Mouse (Mus musculus) CH12F3 (cell line): ENCODE data around the gene Grik2.

ENCODE experiments used
- in situ Hi-C: fragments of 300-500 bp; cut with MboI; formaldehyde crosslinking; loops from 2 replicates; pipeline ENCODE4 v1.14.3; 2020; ENCODE audit warnings: low sequenced_read_pairs

The Grik2 gene

DNA sequence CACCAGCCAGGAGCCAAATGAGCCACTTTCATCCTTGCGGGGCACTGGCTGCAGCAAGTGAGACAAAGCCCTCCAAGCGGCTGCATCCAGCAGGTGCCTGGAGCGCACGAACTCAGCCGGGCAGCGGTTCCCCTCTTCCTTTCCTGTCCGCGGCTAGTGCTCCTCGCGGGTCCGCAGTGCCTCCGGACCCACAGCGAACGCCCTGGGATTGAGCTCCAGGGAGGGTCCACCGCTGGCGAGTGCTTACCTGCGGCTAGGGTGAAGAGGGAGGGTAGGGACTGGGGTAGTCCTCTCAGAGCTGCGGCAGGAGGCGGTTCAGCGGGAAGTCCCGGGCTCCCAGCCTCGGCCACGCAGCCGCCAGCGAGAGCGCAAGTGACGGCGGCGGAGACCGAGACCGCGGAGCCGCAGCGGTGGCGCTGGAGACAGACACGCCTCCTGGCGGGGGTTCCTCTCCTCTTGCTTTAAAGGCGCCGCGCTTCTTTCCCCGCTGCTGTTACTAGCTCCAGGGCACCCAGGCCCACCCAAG lies at the start of gene Grik2:
Gene Grik2 (minus strand): TSS at position 386 of the 526 bp plus-strand sequence.
- in situ Hi-C loops: no loop called here

DNA sequence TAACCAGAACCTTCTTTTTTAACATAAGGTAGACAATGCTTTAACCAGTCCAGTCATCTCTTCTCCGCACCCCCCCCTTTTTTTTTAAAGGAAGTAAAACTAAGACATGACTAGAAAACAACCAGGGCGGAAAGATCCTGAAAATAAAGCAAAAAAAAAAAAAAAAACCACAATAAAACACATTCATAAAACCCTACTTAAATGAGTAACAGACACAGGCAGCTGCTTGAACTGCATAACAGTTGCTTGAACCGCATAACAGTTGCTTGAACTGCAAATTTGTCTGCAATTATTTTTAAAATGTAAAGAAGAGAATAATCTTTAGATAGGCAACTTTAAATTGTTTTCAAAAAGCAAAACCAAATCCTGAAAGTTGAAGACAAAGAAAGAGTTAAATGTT lies 45.8 kb upstream of the Grik2 start:
- in situ Hi-C loops: no loop called here

DNA sequence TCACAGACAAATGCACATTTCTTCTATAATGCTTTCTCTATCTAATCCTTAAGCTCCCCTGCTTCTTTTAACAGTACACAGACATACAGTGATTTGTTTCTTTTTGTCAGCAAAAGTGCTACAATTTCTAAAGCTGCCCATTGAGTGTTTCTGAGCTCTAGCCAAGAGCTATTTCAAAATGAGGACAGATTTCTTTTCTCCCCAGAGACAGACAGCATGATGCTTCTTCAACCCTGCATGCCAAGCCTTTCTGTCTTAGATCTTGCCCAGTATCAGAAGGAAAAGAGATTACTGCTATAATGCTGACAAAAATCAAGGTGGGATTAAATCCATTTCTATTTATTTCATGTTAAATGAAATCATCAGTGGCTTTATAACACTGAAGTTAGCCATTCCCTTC lies 18.7 kb upstream of the Grik2 start:
- in situ Hi-C loops: no loop called here

DNA sequence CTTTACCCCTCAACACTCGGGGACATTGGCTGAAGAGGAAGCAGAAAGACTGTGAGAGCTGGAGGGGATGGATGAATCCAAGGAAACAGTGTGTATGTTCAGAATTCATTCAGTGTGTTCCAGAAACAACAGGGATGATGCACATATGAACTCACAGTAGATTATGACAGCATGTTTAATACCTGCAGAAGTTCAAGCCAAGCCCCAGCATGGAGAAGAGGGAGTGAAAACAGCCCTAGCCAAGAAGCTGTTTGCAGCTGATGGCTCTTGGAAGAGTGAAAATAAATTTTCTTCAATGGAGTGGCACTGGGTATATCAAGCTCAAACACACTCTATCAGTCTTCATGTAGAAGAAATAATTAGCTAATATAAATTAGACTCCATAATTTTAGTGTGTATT lies 12.4 kb upstream of the Grik2 start:
- in situ Hi-C loops: no loop called here

DNA sequence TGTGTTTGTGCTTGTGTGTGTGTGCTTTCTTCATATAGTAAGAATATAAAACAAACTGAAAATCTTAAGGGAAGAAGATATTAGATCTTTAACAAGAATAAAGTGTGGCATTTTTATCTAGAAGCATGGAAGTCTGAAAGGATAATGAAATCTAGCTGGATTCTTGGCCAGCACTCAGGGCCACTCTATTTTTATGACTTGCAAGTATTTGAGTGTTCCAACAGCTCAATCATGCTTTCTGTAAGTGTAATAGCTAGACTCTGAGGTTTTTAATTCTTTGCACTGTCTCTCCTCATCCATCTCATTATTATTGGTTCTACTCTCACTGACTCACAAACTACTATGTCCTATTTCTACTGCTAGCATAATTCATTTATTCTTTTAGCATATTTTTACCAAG lies 5.6 kb upstream of the Grik2 start:
- in situ Hi-C loops: no loop called here

DNA sequence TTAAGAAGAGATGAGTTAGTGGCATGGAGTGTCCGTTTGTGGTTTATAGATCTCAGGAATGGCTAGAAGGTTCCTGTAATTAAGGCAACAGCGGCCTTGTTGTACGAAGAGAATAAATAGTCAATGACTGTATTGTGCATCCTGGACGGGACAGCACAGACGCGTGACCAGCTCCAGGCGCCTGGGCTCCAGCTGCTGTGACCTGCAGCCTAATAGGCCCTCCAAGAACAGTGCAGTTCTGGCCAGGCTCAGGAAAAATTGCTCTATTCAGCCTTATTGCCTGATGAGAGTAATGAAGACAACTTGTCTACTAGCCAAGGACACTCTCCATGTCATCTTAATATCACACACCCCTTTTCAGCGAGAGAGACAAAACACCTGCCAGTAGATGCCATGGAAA lies 1.8 kb upstream of the Grik2 start:
- in situ Hi-C loops: no loop called here

DNA sequence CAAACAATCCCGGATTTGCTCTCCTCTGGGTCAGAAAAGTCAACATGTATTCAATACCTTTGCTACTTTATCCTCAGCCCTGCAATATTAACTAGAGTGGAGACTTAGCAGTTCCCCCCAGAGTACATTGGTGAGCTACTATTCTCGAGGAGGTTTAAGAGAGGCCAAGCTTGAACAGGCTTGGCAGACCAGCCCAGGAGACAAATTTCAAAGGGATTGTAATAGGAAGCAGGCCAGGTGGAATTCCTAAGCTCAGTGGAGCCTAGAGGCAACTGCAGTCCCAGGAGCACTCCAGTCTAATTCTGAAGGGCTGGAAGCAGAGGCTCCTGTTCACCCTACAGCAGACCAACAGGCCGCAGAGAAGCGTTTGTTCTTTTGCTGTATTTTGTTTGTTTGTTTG lies 1.1 kb upstream of the Grik2 start:
- in situ Hi-C loops: no loop called here

DNA sequence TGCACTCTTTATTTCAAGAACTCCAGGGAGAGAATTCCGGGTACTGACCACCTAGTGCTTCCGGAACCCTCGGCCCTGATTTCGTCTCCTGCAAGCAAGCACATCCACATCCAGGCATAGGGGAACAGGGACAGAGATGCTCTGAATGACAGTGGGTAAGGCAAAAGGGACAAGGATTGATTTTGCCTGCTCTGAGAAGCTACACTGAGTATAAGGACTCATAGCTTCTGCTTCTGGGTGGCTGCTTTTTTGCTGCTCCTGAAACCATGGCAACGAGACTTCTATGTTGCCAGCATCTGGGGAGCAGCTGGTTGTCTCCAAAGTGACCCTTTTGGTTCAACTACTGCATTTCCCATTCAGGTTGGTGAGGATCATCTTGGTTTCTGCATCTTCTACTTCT lies 348 bp upstream of the Grik2 start:
- in situ Hi-C loops: no loop called here

DNA sequence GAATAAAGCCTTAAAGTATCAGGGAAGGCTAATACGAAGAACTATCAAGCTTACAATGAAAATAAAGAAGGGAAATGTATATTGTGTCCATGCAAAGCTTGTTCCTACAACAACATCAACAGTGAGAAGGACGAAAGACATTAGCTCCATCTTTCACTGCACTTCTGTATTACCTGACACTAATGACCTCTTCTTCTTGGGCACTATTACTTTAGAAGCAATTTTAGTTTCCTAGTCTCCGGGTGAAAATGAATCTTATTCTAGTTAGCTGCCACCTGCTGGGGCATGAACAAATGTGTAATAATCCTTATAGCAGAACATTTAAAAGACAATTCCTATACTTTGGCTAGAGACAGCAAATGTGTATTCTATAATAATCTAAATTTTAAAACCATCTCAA lies 1.9 kb downstream of the Grik2 start:
- in situ Hi-C loops: no loop called here

DNA sequence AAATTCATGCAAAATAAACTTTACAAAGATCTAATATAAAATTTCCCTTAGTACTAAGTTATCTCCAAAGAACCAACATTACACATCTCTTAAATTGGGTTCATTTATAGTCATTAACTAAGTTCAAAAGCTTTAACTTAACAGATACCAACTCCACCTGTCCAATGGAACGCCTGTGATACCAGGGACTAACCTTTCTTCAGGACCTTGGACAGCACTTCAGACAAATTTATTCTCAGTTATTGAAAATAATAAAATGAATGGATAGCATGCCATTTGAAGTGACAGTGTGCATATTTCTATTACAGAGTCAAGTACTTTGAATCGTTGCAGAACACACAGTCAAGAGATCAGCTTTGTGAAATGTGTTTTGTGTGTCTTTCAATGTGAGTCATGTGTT lies 3.1 kb downstream of the Grik2 start:
- in situ Hi-C loops: no loop called here

DNA sequence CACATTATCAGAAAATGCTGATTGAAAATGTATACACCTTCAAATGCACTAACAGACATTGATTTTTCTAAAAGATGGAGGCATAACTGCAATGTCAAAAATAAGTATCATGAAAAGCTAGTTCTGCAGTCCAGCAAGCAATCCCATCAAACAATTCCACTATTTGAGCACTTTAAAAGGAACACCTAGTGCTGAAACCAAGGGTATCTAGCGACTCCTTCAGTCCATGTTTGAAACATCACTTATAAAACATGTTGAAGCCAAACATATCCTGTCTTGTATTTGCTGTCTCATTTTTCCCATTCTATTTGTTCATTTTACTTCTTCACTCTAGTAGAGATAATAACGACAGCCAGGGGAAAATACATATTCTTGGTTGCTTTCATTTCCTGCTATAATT lies 3.7 kb downstream of the Grik2 start:
- in situ Hi-C loops: no loop called here

DNA sequence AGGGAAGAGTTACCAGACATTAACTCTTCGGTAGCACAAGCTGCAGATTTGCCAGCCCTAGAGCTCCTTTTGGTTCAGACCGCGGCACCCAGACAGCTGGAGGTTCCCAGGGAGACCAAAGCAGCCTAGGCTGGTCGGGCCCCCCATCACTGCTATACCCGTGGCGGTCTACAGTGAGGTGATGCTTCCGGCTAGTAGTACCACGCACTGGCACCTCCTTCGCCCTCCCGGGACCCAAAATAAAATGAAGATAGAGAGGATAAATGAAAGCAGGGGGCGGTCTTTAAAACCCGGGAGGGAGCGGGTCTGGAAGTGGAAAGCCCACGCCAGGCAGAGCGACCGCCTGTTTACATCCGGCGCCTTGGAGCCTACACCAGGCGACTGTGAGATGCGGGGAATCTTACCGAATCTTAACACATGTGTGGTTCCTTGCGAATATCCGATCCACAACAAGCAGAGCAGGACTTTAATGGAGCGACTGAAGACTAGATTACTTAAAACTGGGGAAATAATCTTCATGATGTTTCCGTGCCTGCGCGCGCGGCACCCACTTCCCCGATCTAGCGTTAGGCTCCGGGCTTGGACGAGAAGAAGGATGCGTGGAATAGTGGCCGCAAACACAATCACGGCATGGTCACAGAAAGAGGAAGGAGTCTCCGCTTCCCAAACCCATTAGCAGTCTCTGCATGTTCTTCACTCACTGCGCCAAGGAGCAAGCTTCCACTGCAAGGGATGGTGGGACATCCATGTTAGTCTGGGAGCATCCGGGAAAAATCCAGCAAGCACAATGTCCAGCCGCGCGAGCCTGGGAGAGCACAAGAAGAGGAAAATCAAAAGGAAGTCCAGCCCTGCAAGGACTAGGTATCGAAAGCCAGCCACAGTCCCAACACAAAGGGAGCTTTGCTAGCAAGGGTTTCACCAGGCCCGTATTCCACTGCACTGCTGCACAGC lies 5.5 kb downstream of the Grik2 start:
- in situ Hi-C loops: no loop called here

DNA sequence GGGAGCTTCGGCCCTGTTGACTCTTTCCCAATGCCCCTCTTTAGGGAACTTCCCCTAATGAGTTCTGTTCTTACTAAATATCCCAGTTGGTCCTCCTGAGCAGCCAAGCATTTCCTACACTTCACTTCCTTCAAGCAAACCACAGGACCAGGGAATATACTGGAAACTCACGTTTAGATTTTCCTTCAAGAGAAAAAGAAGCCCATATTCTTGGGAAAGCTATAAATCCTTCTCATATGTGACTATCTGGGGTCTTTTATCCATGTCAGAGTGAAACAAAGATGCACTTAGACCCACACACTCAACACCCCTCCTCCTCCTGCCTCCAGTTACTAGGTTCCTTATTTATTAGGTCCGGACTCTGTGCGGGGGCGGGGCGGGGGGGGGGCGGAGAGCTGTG lies 6.5 kb downstream of the Grik2 start:
- in situ Hi-C loops: no loop called here

DNA sequence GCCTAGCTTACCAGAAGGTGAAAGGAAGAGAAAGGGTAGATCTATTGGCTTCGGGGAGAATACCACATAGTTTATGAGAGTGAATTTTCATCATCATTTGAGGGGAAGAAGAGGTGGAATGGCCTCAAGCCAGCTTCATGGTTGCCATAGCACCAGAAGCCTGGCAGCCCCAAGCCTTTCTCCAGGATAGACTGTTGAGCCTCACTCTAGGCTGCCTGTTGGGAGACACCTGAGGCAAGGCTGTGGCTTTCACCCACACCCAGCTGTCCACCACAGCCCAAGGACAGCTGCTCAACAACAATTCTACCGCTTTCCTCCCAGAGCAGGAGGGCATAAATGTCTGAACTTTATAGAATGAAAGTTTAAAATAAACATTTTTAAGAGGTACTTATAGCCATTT lies 8.1 kb downstream of the Grik2 start:
- in situ Hi-C loops: no loop called here

DNA sequence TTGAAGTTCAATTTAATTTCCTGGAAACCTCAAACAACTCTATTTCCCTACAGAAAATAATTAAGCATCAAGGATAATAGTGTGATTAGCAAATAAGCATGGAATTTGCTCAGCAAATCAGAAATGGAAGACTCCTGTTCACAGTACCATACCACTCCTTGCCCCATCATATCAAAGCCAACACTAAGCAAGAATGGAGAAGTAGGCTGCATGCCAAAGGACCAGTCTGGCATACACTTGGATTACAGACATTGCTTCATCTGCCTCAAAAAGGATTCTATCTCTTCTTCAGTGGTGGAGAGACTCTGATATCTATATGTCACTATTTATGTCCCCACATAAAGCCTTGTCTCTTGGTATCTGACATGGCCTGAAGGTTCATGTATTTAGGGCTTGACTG lies 19.7 kb downstream of the Grik2 start:
- in situ Hi-C loops: no loop called here

DNA sequence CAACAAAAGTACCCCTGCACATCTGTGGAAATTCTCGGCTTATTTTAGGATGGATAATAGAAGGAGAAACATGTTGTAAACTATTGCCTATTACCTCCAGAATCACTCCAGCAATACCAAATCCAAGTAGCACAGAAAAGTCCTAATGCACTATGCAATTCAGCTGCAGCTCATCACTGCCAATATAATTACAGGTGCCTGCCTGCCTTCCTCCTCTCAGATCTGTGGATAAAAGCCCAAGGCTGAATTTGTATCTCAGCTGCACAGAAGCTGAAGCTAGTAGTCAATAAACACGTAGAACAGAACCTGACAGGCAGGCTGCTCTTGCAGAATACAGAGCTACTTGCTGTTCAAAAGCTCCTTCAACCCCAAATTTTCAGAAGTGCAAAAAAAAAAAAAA lies 21.0 kb downstream of the Grik2 start:
- in situ Hi-C loops: no loop called here

DNA sequence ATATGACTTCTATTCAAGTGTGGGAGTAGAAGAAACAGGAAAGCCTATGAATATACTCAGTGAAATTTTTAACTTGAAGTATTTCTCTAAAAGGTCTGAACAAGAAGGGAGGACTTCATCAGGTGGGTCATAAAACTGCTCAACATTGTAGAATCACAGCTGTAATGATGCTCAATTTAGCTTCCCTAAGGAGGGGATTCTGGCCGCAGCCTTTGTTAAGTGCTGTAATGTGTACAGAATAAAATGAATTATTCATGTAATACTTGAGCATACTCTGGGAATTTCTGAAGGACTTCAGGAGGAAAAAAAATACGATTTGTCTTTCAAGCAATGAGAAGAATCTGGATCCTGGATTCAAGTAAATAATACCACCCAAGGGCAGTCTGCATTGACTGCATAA lies 26.0 kb downstream of the Grik2 start:
- in situ Hi-C loops: no loop called here

DNA sequence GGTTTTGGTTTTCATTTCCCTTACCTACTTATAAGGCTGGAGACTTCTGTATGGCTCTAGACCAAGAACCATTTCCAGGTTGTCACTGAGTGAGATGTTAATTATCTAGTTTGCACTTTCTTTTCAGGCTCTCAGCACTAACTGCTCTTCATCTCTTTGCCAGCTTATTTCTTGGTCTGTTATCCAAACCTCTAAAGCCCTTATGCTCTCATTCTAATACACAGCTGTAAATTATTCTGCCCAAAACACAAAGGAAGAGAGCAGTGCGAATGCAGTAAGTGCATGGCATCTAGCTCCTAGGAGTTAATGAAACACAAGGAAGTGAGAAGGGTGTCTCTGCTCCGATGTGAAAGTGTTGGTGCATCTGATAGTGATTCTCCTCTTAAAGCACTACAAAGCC lies 36.8 kb downstream of the Grik2 start:
- in situ Hi-C loops: no loop called here

DNA sequence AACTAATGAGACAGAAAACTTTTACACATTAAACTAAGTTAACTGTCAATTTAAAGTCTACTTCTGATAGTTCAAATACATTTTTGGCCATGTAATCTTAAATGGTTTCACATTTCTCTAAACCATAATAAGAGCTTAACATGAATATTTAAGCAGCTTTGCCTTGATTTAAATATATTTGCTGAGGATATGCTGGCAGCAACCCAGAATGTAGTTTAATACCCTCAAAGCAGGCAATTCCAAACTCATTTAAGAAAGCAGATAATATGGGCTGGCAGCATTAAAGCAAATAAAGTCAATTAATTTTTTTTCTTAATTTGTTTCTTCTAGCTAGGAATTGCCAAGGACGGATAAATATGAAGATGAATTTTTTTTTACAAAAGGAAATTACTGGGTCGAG lies 56.7 kb downstream of the Grik2 start:
- in situ Hi-C loops: no loop called here

DNA sequence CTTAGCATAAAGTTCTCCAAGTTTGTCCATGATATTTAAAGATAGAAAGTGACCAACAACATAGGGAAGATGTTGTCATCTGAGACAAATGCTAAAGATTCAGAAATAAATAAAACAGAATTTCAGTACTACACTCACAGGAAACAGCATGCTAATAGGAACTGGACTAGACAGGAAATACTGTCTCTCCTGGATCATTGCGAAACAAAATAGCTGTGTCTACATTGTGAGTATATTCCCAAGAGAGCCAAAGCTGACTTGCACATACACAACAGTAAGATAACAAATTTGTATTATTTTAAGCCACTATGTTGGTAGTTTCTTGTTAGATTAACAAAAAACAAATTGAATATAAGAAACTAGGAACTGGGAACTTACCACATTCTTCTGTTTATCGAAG lies 64.9 kb downstream of the Grik2 start:
- in situ Hi-C loops: no loop called here

DNA sequence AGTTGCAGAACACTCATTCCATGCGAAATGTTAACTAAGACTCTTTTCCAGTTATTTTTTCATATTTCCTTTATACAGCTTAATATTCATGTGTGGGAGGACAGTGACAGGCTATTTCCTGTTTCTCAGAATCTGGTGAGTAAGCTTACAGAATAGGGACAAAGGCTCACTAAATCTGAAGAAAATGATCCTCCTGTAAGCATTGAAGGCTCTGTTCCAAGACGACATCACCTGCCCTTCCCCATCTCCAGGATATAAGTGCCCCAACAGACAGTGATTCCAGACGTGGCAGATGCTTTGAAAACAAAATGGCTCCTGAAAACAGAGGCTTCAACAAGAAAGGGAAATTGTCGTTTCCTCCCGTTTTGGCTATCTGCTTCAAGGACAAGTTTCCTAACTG lies 71.7 kb downstream of the Grik2 start:
- in situ Hi-C loops: no loop called here

DNA sequence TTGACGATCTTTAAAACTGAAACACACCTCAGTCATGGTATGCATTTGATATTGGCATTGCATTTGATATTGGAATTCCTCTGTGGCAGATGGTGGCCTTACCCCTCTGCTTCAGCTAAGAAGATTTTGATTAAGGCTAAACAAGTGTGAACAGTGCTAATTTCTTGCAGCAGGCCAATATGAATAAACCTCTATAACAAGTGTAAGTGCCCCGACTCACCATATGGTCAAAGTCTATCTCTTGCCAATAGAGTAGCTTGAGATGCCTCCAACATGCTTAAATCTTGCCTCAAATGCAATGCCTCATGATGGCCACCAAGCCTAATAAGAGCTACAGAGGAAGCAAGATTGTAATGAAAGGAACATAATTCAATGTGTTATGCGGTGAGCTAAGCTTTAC lies 78.8 kb downstream of the Grik2 start:
- in situ Hi-C loops: no loop called here

DNA sequence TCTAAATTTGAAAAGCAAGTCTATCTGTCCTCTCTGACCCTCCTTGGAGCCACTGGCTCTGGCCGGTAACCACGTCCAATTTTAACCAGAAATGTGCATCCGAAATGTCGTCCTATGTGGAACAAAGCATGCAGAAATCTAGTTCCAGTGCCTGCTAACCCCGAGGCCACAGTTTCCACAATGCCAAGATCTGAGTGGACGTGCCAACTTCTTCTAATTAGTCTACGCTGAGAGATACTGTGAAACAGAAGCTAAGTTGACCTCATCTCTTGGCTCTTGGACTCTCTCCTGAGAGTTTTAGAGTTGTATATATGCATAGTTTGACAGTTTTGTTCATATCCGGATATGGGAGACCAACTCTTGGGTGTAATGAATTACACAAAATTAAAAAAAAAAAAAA lies 84.1 kb downstream of the Grik2 start:
- in situ Hi-C loops: no loop called here
